18 mouse cellular contexts compared by ENCODE assay signal in genomic region chr10:27621697-27622449, GRCm38 (mm10). TPM values are rescaled to one million over a fixed set of nuclear protein-coding genes. Genes with fewer than 3 reads are reported as not detected.
DNase-seq lines count a peak whose midpoint lies in the region; ATAC-seq and TF ChIP-seq lines count a peak whose summit lies in the region.
"Had no signal": no experiment of that assay in that cellular context is flagged by ENCODE, and none has a peak within 500 bp of the region (broad histone marks: within the 10 kb centered on the region; RNA-seq: fewer than 3 reads in every experiment).

No protein-coding gene starts in this region.

- H3K4me2 ChIP-seq in midbrain, postnatal 0 days (ENCODE audit: low read depth, low read length, poor library complexity, severe bottlenecking), result no peak overlapping the region
- H3K4me2 ChIP-seq in midbrain, embryonic 16.5 days (ENCODE audit: low read length), result no peak overlapping the region
- H3K4me2 ChIP-seq in heart, embryonic 12.5 days, result peak overlapping the region; percentile 31
- H3K4me2 ChIP-seq: embryonic facial prominence, embryonic 12.5 days; liver, embryonic 11.5 days; midbrain, embryonic 12.5 days; neural tube, embryonic 13.5 days; stomach, embryonic 15.5 days had no signal

- 65% methylated on average over 9 of the region's 9 CpGs for WGBS in midbrain, postnatal 0 days
- 78% methylated on average over 9 of the region's 9 CpGs for WGBS in midbrain, embryonic 16.5 days
- WGBS in heart, embryonic 12.5 days, result 42% methylated on average over 9 of the region's 9 CpGs

- DNase-seq in cerebellum, postnatal 10 days, result peak; percentile 17 to 18
- DNase-seq in cerebellum, adult 18-20 months, result no peak
- peak; percentile 33 for DNase-seq in midbrain, postnatal 0 days (ENCODE audit: low spot score)
- DNase-seq in B cell, adult 2 months, result no peak
- no peak for DNase-seq in cerebellum, adult 11 months
- DNase-seq: adrenal gland, postnatal 25 days; cerebellum, adult 8-10 months; kidney, postnatal 14 days; lung, postnatal 14 days; right cerebral cortex, postnatal 14 days had no signal

- H3K4me3 ChIP-seq in midbrain, postnatal 0 days (ENCODE audit: low read depth, low read length), result no peak overlapping the region
- H3K4me3 ChIP-seq in midbrain, embryonic 16.5 days (ENCODE audit: low read depth, low read length), result no peak overlapping the region
- no peak overlapping the region for H3K4me3 ChIP-seq in heart, embryonic 12.5 days
- H3K4me3 ChIP-seq: embryonic facial prominence, embryonic 12.5 days; midbrain, embryonic 12.5 days; neural tube, embryonic 13.5 days; stomach, embryonic 15.5 days had no signal

- no peaks in the 10 kb centered on the region for H3K27me3 ChIP-seq in midbrain, postnatal 0 days (ENCODE audit: insufficient read depth, low read length)
- H3K27me3 ChIP-seq in midbrain, embryonic 16.5 days (ENCODE audit: control insufficient read depth, insufficient read depth, low read depth, low read length), result no peaks in the 10 kb centered on the region
- no peaks in the 10 kb centered on the region for H3K27me3 ChIP-seq in heart, embryonic 12.5 days (replicated peaks)
- H3K27me3 ChIP-seq: embryonic facial prominence, embryonic 12.5 days; neural tube, embryonic 13.5 days; stomach, embryonic 15.5 days had no signal

- H3K9ac ChIP-seq in midbrain, postnatal 0 days (replicated peaks; ENCODE audit: low read length, poor library complexity, severe bottlenecking), result no peak overlapping the region
- no peak overlapping the region for H3K9ac ChIP-seq in midbrain, embryonic 16.5 days (ENCODE audit: low read depth, low read length)
- H3K9ac ChIP-seq in heart, embryonic 12.5 days, result 0 out of 2 replicates have a peak overlapping the region, but pooled peaks have one; percentile 24
- H3K9ac ChIP-seq: embryonic facial prominence, embryonic 12.5 days; midbrain, embryonic 12.5 days; neural tube, embryonic 13.5 days; stomach, embryonic 15.5 days had no signal

- ATAC-seq in midbrain, postnatal 0 days (ENCODE audit: low FRiP score), result no peak
- ATAC-seq in midbrain, embryonic 16.5 days, result no peak
- ATAC-seq in heart, embryonic 12.5 days (ENCODE audit: insufficient number of reproducible peaks, low FRiP score), result no peak
- ATAC-seq in CD4-positive, CD25-positive, alpha-beta regulatory T cell, adult 4 months, result no peak

- no peaks in the 10 kb centered on the region for H3K36me3 ChIP-seq in midbrain, postnatal 0 days (ENCODE audit: insufficient read depth, low read length)
- no peaks in the 10 kb centered on the region for H3K36me3 ChIP-seq in midbrain, embryonic 16.5 days (ENCODE audit: control insufficient read depth, insufficient read depth, low read length)
- no peaks in the 10 kb centered on the region for H3K36me3 ChIP-seq in heart, embryonic 12.5 days
- H3K36me3 ChIP-seq: embryonic facial prominence, embryonic 12.5 days; midbrain, embryonic 12.5 days; neural tube, embryonic 13.5 days; stomach, embryonic 15.5 days had no signal

- H3K27ac ChIP-seq in midbrain, postnatal 0 days (ENCODE audit: low read depth, low read length), result no peak overlapping the region
- no peak overlapping the region for H3K27ac ChIP-seq in midbrain, embryonic 16.5 days (ENCODE audit: low read length)
- peak overlapping the region; percentile 85 for H3K27ac ChIP-seq in heart, embryonic 12.5 days (ENCODE audit: poor library complexity, severe bottlenecking)
- H3K27ac ChIP-seq: embryonic facial prominence, embryonic 12.5 days; midbrain, embryonic 12.5 days; neural tube, embryonic 13.5 days; stomach, embryonic 15.5 days had no signal

- H3K4me1 ChIP-seq in midbrain, postnatal 0 days (ENCODE audit: insufficient read depth, low read length), result no peaks in the 10 kb centered on the region
- peaks cover 3% of the 10 kb centered on the region; the same call in 1 of the 2 replicates for H3K4me1 ChIP-seq in midbrain, embryonic 16.5 days (ENCODE audit: control insufficient read depth, insufficient read depth, low read length)
- H3K4me1 ChIP-seq in heart, embryonic 12.5 days (replicated peaks), result peaks cover 14% of the 10 kb centered on the region
- H3K4me1 ChIP-seq: embryonic facial prominence, embryonic 12.5 days; midbrain, embryonic 12.5 days; neural tube, embryonic 13.5 days; stomach, embryonic 15.5 days had no signal

- TF ChIP-seq CTCF in midbrain, postnatal 0 days (IDR thresholded peaks at IDR 0.05), result no peak

- no peaks in the 10 kb centered on the region for H3K9me3 ChIP-seq in midbrain, postnatal 0 days (ENCODE audit: low read length)
- no peaks in the 10 kb centered on the region for H3K9me3 ChIP-seq in midbrain, embryonic 16.5 days (replicated peaks; ENCODE audit: control insufficient read depth, low read length, poor library complexity, severe bottlenecking)
- no peaks in the 10 kb centered on the region for H3K9me3 ChIP-seq in heart, embryonic 12.5 days (replicated peaks)
- H3K9me3 ChIP-seq: embryonic facial prominence, embryonic 12.5 days; midbrain, embryonic 12.5 days; neural tube, embryonic 13.5 days; stomach, embryonic 15.5 days had no signal

RNA-seq across cellular contexts. Expression of gene Lama2, which starts 2.3 kb away (rescaled TPM):
- total RNA-seq in midbrain, postnatal 0 days (2014; rRNA removed), result 9.2 and 16.6 TPM in 2 replicates
- 2.6 and 3.5 TPM in 2 replicates for polyA plus RNA-seq in midbrain, postnatal 0 days (2015; fragmentation: Nextera tagmentation; extraction: Ambion mirVana)
- 3.8 and 3.9 TPM in 2 replicates for polyA plus RNA-seq in midbrain, embryonic 16.5 days (2015; fragmentation: Nextera tagmentation; extraction: Ambion mirVana)
- polyA plus RNA-seq in heart, embryonic 12.5 days (2016; fragmentation: Nextera tagmentation; extraction: Ambion mirVana), result 14.1 and 18.9 TPM in 2 replicates
- under 1 TPM in 1 of 2 experiments, not detected in 1; 0.13 TPM for polyA plus RNA-seq in CD4-positive, CD25-positive, alpha-beta regulatory T cell, adult 4 months (2017; shearing (Covaris generic))

Comparison
In these comparisons a context has a peak if more than half of its experiments do, and no peak if none do; other contexts are left out.
1. DNase-seq: peak in cerebellum, postnatal 10 days (2 of 2) and midbrain, postnatal 0 days (single experiment); none in cerebellum, adult 18-20 months (0 of 2), B cell, adult 2 months (0 of 2) and cerebellum, adult 11 months (single experiment).